In the genomic region with DNA sequence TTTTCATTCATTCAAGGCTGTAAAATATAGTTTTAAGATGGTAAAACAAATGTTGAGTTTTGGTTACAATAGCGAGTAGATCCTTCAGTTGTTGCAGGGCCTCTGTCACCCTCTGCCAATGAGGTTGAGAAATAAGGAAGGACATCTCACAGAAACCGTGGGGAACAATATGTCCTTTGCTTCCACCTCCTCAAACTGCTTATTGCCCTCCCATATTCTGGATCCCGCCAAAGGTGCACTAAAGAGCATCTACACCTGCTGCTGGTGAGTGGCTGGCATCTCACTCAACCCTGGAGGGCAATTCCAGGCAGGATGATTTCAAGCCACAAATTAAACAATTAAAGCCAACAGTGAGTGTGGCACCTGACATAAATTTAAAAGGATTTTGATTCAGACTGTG, we compare ENCODE assay signal across 21 mouse cellular contexts. TPM values are rescaled to one million over a fixed set of nuclear protein-coding genes. Genes with fewer than 3 reads are reported as not detected.
"Had no signal": no experiment of that assay in that cellular context is flagged by ENCODE, and none has a peak within 500 bp of the region (broad histone marks: within the 10 kb centered on the region; RNA-seq: fewer than 3 reads in every experiment).

No protein-coding gene starts in this region.

- H3K27ac ChIP-seq: lung, embryonic 15.5 days; macrophage; midbrain, embryonic 13.5 days; midbrain, embryonic 15.5 days; neural tube, embryonic 12.5 days; stomach, embryonic 15.5 days; stomach, postnatal 0 days had no signal

- ATAC-seq: liver, postnatal 0 days; lung, postnatal 0 days; midbrain, embryonic 13.5 days; midbrain, embryonic 15.5 days had no signal

- H3K9me3 ChIP-seq: lung, embryonic 15.5 days; midbrain, embryonic 13.5 days; midbrain, embryonic 15.5 days; neural tube, embryonic 12.5 days; stomach, embryonic 15.5 days had no signal

- H3K4me1 ChIP-seq: lung, embryonic 15.5 days; megakaryocyte, embryonic 14.5 days; midbrain, embryonic 13.5 days; midbrain, embryonic 15.5 days; neural tube, embryonic 12.5 days; stomach, embryonic 15.5 days had no signal

- H3K36me3 ChIP-seq: lung, embryonic 15.5 days; midbrain, embryonic 13.5 days; midbrain, embryonic 15.5 days; neural tube, embryonic 12.5 days; stomach, embryonic 15.5 days had no signal

- H3K9ac ChIP-seq: liver, postnatal 0 days; lung, embryonic 15.5 days; midbrain, embryonic 13.5 days; midbrain, embryonic 15.5 days; neural tube, embryonic 12.5 days; stomach, embryonic 15.5 days had no signal

- H3K4me2 ChIP-seq: lung, embryonic 15.5 days; midbrain, embryonic 11.5 days; midbrain, embryonic 13.5 days; midbrain, embryonic 15.5 days; neural tube, embryonic 12.5 days; stomach, embryonic 15.5 days had no signal

- H3K4me3 ChIP-seq: lung, embryonic 15.5 days; megakaryocyte, embryonic 14.5 days; midbrain, embryonic 13.5 days; midbrain, embryonic 15.5 days; neural tube, embryonic 12.5 days; stomach, embryonic 15.5 days had no signal

- DNase-seq: liver, postnatal 0 days; lung, adult 2 months; lung, postnatal 14 days; lung, postnatal 36 days; right cerebral cortex, postnatal 14 days; thymus, adult 2 months; thymus, postnatal 14 days; thymus, postnatal 36 days had no signal

- H3K27me3 ChIP-seq: lung, embryonic 15.5 days; megakaryocyte, embryonic 14.5 days; midbrain, embryonic 13.5 days; midbrain, embryonic 15.5 days; neural tube, embryonic 12.5 days; stomach, embryonic 15.5 days had no signal

RNA-seq across cellular contexts. Expression of gene Prr30, which starts 53.4 kb away (rescaled TPM):
- polyA plus RNA-seq: liver, postnatal 0 days; lung, adult 2 months; lung, embryonic 15.5 days; lung, postnatal 0 days; macrophage; midbrain, embryonic 11.5 days; midbrain, embryonic 13.5 days; midbrain, embryonic 15.5 days; midbrain, postnatal 0 days; neural tube, embryonic 12.5 days; neural tube, embryonic 14.5 days; spleen, adult 2 months; stomach, embryonic 15.5 days; stomach, postnatal 0 days had no signal
